Mouse (Mus musculus): Measurements from ENCODE around the gene 1700029J07Rik.

GRCm38 (mm10) chr8:45934582-45935014 is 40.5 kb downstream of the 1700029J07Rik start, which contains the start of gene Ccdc110:
- peak; percentile 99 for TF ChIP-seq CTCF (IDR thresholded peaks at IDR 0.05; ENCODE audit: control insufficient read depth, insufficient read depth, insufficient replicate concordance, low read depth, low read length)
- peak; percentile 40; the same call in 1 of the 2 replicates for TF ChIP-seq POLR2A (IDR thresholded peaks at IDR 0.05; ENCODE audit: control insufficient read depth, low read depth, low read length)
